Mouse (Mus musculus) left cerebral cortex, adult 11 months (tissue): ENCODE data around the gene Pla2r1.

Experiments
- DNase-seq: peaks from one replicate; pipeline ENCODE4 v3.0.0; 2022; ENCODE audit warnings: low spot score

Gene Pla2r1

GRCm38 (mm10) chr2:60552902-60553682, at the start of gene Pla2r1:
Gene Pla2r1, minus strand, starts transcription at chr2:60553308.
- no peak for DNase-seq

- no peak for DNase-seq
Measured at GRCm38 (mm10) chr2:60601326-60601725, 48.2 kb upstream of the Pla2r1 start.

GRCm38 (mm10) chr2:60600863-60601262, 47.8 kb upstream of the Pla2r1 start:
- DNase-seq: no peak

GRCm38 (mm10) chr2:60583416-60583815, 30.3 kb upstream of the Pla2r1 start:
- DNase-seq: no peak

- DNase-seq: no peak
Measured at GRCm38 (mm10) chr2:60554561-60554960, 1.5 kb upstream of the Pla2r1 start.

- DNase-seq: no peak
Measured at GRCm38 (mm10) chr2:60552177-60552901, 769 bp downstream of the Pla2r1 start.

GRCm38 (mm10) chr2:60551673-60552072, 1.4 kb downstream of the Pla2r1 start:
- DNase-seq: no peak

GRCm38 (mm10) chr2:60550521-60550920, 2.6 kb downstream of the Pla2r1 start:
- no peak for DNase-seq

- DNase-seq: no peak
Measured at GRCm38 (mm10) chr2:60549851-60550250, 3.3 kb downstream of the Pla2r1 start.

- DNase-seq: no peak
Measured at GRCm38 (mm10) chr2:60546082-60546481, 7.0 kb downstream of the Pla2r1 start.

- DNase-seq: no peak
Measured at GRCm38 (mm10) chr2:60544006-60544405, 9.1 kb downstream of the Pla2r1 start.

- no peak for DNase-seq
Measured at GRCm38 (mm10) chr2:60541745-60542144, 11.4 kb downstream of the Pla2r1 start.

GRCm38 (mm10) chr2:60540346-60540745, 12.8 kb downstream of the Pla2r1 start:
- no peak for DNase-seq

GRCm38 (mm10) chr2:60538710-60539109, 14.4 kb downstream of the Pla2r1 start:
- no peak for DNase-seq

GRCm38 (mm10) chr2:60538274-60538673, 14.8 kb downstream of the Pla2r1 start:
- no peak for DNase-seq

- DNase-seq: no peak
Measured at GRCm38 (mm10) chr2:60534755-60535154, 18.4 kb downstream of the Pla2r1 start.

- no peak for DNase-seq
Measured at GRCm38 (mm10) chr2:60533026-60533425, 20.1 kb downstream of the Pla2r1 start.

GRCm38 (mm10) chr2:60532495-60532894, 20.6 kb downstream of the Pla2r1 start:
- DNase-seq: no peak

GRCm38 (mm10) chr2:60515817-60516216, 37.3 kb downstream of the Pla2r1 start:
- no peak for DNase-seq

- no peak for DNase-seq
Measured at GRCm38 (mm10) chr2:60514863-60515262, 38.2 kb downstream of the Pla2r1 start.

GRCm38 (mm10) chr2:60510718-60511117, 42.4 kb downstream of the Pla2r1 start:
- no peak for DNase-seq

- no peak for DNase-seq
Measured at GRCm38 (mm10) chr2:60505145-60505544, 48.0 kb downstream of the Pla2r1 start.

- no peak for DNase-seq
Measured at GRCm38 (mm10) chr2:60504718-60505117, 48.4 kb downstream of the Pla2r1 start.
